ENCODE assay signal across 13 mouse cellular contexts in genomic region chr13:6159412-6159811, GRCm38 (mm10).
DNase-seq lines count a peak whose midpoint lies in the region; ATAC-seq lines count a peak whose summit lies in the region.
"Had no signal": no experiment of that assay in that cellular context is flagged by ENCODE, and none has a peak within 500 bp of the region (broad histone marks: within the 10 kb centered on the region; RNA-seq: fewer than 3 reads in every experiment).

No protein-coding gene starts in this region.

- no peak overlapping the region for H3K27ac ChIP-seq in neural tube, embryonic 12.5 days
- no peak overlapping the region for H3K27ac ChIP-seq in neural tube, embryonic 15.5 days (replicated peaks)
- peak overlapping the region; percentile 44; the same call in 1 of the 2 replicates for H3K27ac ChIP-seq in hindbrain, embryonic 12.5 days
- H3K27ac ChIP-seq in midbrain, embryonic 11.5 days (ENCODE audit: low read depth, low read length): no peak overlapping the region; the same call in 1 of the 2 replicates
- H3K27ac ChIP-seq in liver, embryonic 12.5 days: no peak overlapping the region
- H3K27ac ChIP-seq: liver, embryonic 13.5 days had no signal

- H3K27me3 ChIP-seq in neural tube, embryonic 12.5 days (replicated peaks): no peaks in the 10 kb centered on the region
- H3K27me3 ChIP-seq in neural tube, embryonic 15.5 days (replicated peaks): no peaks in the 10 kb centered on the region
- no peaks in the 10 kb centered on the region for H3K27me3 ChIP-seq in hindbrain, embryonic 12.5 days
- H3K27me3 ChIP-seq in midbrain, embryonic 11.5 days (ENCODE audit: control insufficient read depth, insufficient read depth, low read length): no peaks in the 10 kb centered on the region
- no peaks in the 10 kb centered on the region for H3K27me3 ChIP-seq in liver, embryonic 12.5 days (replicated peaks)
- H3K27me3 ChIP-seq: liver, embryonic 13.5 days had no signal

- no peak overlapping the region for H3K4me3 ChIP-seq in neural tube, embryonic 12.5 days
- no peak overlapping the region for H3K4me3 ChIP-seq in neural tube, embryonic 15.5 days (replicated peaks)
- no peak overlapping the region for H3K4me3 ChIP-seq in hindbrain, embryonic 12.5 days
- no peak overlapping the region for H3K4me3 ChIP-seq in midbrain, embryonic 11.5 days (ENCODE audit: low read depth, low read length)
- no peak overlapping the region for H3K4me3 ChIP-seq in liver, embryonic 12.5 days
- H3K4me3 ChIP-seq: liver, embryonic 13.5 days; myocyte had no signal

- H3K9me3 ChIP-seq in neural tube, embryonic 12.5 days: no peaks in the 10 kb centered on the region
- H3K9me3 ChIP-seq in neural tube, embryonic 15.5 days (replicated peaks): no peaks in the 10 kb centered on the region
- H3K9me3 ChIP-seq in hindbrain, embryonic 12.5 days (replicated peaks): no peaks in the 10 kb centered on the region
- H3K9me3 ChIP-seq in midbrain, embryonic 11.5 days (ENCODE audit: control insufficient read depth, low read length): no peaks in the 10 kb centered on the region
- H3K9me3 ChIP-seq in liver, embryonic 12.5 days (replicated peaks): no peaks in the 10 kb centered on the region
- H3K9me3 ChIP-seq: liver, embryonic 13.5 days had no signal

- H3K36me3 ChIP-seq in neural tube, embryonic 12.5 days: no peaks in the 10 kb centered on the region
- no peaks in the 10 kb centered on the region for H3K36me3 ChIP-seq in neural tube, embryonic 15.5 days
- H3K36me3 ChIP-seq in hindbrain, embryonic 12.5 days: no peaks in the 10 kb centered on the region
- H3K36me3 ChIP-seq in midbrain, embryonic 11.5 days (ENCODE audit: control insufficient read depth, insufficient read depth, low read length): no peaks in the 10 kb centered on the region
- no peaks in the 10 kb centered on the region for H3K36me3 ChIP-seq in liver, embryonic 12.5 days
- H3K36me3 ChIP-seq: liver, embryonic 13.5 days had no signal

- no peak overlapping the region for H3K4me2 ChIP-seq in neural tube, embryonic 12.5 days (replicated peaks)
- no peak overlapping the region for H3K4me2 ChIP-seq in neural tube, embryonic 15.5 days
- H3K4me2 ChIP-seq in hindbrain, embryonic 12.5 days (replicated peaks): no peak overlapping the region
- no peak overlapping the region for H3K4me2 ChIP-seq in midbrain, embryonic 11.5 days
- no peak overlapping the region for H3K4me2 ChIP-seq in liver, embryonic 12.5 days
- H3K4me2 ChIP-seq: liver, embryonic 13.5 days had no signal

- WGBS in neural tube, embryonic 12.5 days: 21% methylated on average over 2 of the region's 2 CpGs
- 19% methylated on average over 2 of the region's 2 CpGs for whole genome bisulfite sequencing in neural tube, embryonic 15.5 days
- WGBS in hindbrain, embryonic 12.5 days: 12% methylated on average over 2 of the region's 2 CpGs
- WGBS in midbrain, embryonic 11.5 days: 28% methylated on average over 2 of the region's 2 CpGs
- WGBS in liver, embryonic 12.5 days (ENCODE audit: insufficient replicate concordance): 32% methylated on average over 2 of the region's 2 CpGs

- ATAC-seq in neural tube, embryonic 12.5 days (ENCODE audit: low FRiP score, low read depth): peak; percentile 60; the same call in 1 of the 2 replicates
- ATAC-seq in neural tube, embryonic 15.5 days (ENCODE audit: low FRiP score): no peak
- ATAC-seq in hindbrain, embryonic 12.5 days (ENCODE audit: low FRiP score): peak; percentile 84
- ATAC-seq in midbrain, embryonic 11.5 days (ENCODE audit: low FRiP score): peak; percentile 91
- no peak for ATAC-seq in liver, embryonic 12.5 days

- DNase-seq in midbrain, embryonic 11.5 days (ENCODE audit: low spot score, missing footprints): peak; percentile 91
- DNase-seq in layer of hippocampus, postnatal 36 days: no peak
- DNase-seq in testis, postnatal 14 days (ENCODE audit: low spot score): no peak
- DNase-seq: cerebellum, adult 11-12 months; gastrocnemius, postnatal 25 days; kidney, adult 18-20 months; liver, embryonic 13.5 days; right cerebral cortex, adult 18-20 months had no signal

- H3K4me1 ChIP-seq in neural tube, embryonic 12.5 days: peaks cover 8% of the 10 kb centered on the region; the same call in 1 of the 2 replicates
- peaks cover 3% of the 10 kb centered on the region; the same call in 1 of the 2 replicates for H3K4me1 ChIP-seq in neural tube, embryonic 15.5 days
- peaks cover 11% of the 10 kb centered on the region for H3K4me1 ChIP-seq in hindbrain, embryonic 12.5 days
- peaks cover 13% of the 10 kb centered on the region for H3K4me1 ChIP-seq in midbrain, embryonic 11.5 days (ENCODE audit: control insufficient read depth, insufficient read depth, low read length)
- H3K4me1 ChIP-seq in liver, embryonic 12.5 days: no peaks in the 10 kb centered on the region
- H3K4me1 ChIP-seq: liver, embryonic 13.5 days had no signal

- H3K9ac ChIP-seq in neural tube, embryonic 12.5 days: no peak overlapping the region
- H3K9ac ChIP-seq in neural tube, embryonic 15.5 days (replicated peaks): no peak overlapping the region
- no peak overlapping the region for H3K9ac ChIP-seq in hindbrain, embryonic 12.5 days
- H3K9ac ChIP-seq in midbrain, embryonic 11.5 days (ENCODE audit: low read length): no peak overlapping the region
- no peak overlapping the region for H3K9ac ChIP-seq in liver, embryonic 12.5 days
- H3K9ac ChIP-seq: liver, embryonic 13.5 days had no signal

Comparison
In these comparisons a context has a peak if more than half of its experiments do, and no peak if none do; other contexts are left out.
1. ATAC-seq: peak in neural tube, embryonic 12.5 days (single experiment), hindbrain, embryonic 12.5 days (single experiment) and midbrain, embryonic 11.5 days (single experiment); none in neural tube, embryonic 15.5 days (single experiment) and liver, embryonic 12.5 days (single experiment).